Mouse (Mus musculus) testis, adult 2 months (tissue): ENCODE results near the gene Fam240a.

ENCODE experiments used
- CTCF ChIP-seq: fragments of 200-500 bp; IDR thresholded peaks from 2 replicates; pipeline ENCODE4 v1.5.1; 2012; ENCODE audit warnings: low read depth, mild to moderate bottlenecking, inconsistent platforms, low read length, moderate library complexity; ENCODE audit not compliant: control insufficient read depth, insufficient read depth, insufficient replicate concordance
- POLR2A ChIP-seq: fragments of 200-500 bp; IDR thresholded peaks from 2 replicates; pipeline ENCODE4 v1.6.1; 2012; ENCODE audit warnings: low read depth, mild to moderate bottlenecking, inconsistent platforms, low read length, moderate library complexity; ENCODE audit not compliant: control insufficient read depth

- TF ChIP-seq CTCF (no peak), POLR2A (no peak)
Measured at GRCm38 (mm10) chr9:110920665-110921419, 4.2 kb upstream of the Fam240a start.
